Mouse (Mus musculus) left cerebral cortex, postnatal 4 days (tissue): ENCODE measurements around the gene Mapk9. TPM values are rescaled to one million over a fixed set of nuclear protein-coding genes. Genes with fewer than 3 reads are reported as not detected.

ENCODE experiments used
- DNase-seq: peaks from one replicate; pipeline ENCODE4 v3.0.0-alpha.2; 2022
- intact Hi-C: fragments of 180-260 bp; cut with DNase I; formaldehyde crosslinking; loops from one replicate; pipeline ENCODE4 v1.15.1; 2025
- total RNA-seq, 2 experiments: library from RNA; stranded (reverse); gene quantifications; 2 replicates each; pipeline ENCODE4 v1.2.3; 2021

The Mapk9 gene
- total RNA-seq, 2 experiments from 2014 or later, result 135 to 139 TPM

- intact Hi-C loops, result no loop called here
These were observed 8.7 kb upstream of the Mapk9 start for GRCm38 (mm10) chr11:49837717-49838407.

GRCm38 (mm10) chr11:49840666-49841065 lies 5.9 kb upstream of the Mapk9 start:
- no peak for DNase-seq
- intact Hi-C loops, result no loop called here

More at GRCm38 (mm10) chr11:49837717-49838407, 8.7 kb upstream of the Mapk9 start:
- DNase-seq, result no peak

- intact Hi-C loops, result no loop called here
- no peak for DNase-seq
These were observed 4.7 kb upstream of the Mapk9 start for GRCm38 (mm10) chr11:49841886-49842285.

GRCm38 (mm10) chr11:49842718-49843117 lies 3.8 kb upstream of the Mapk9 start:
- DNase-seq, result no peak
- intact Hi-C loops, result no loop called here

- intact Hi-C loops, result no loop called here
- no peak for DNase-seq
These were observed 2.2 kb upstream of the Mapk9 start for GRCm38 (mm10) chr11:49844311-49844710.

GRCm38 (mm10) chr11:49844969-49845368 lies 1.6 kb upstream of the Mapk9 start:
- intact Hi-C loops, result no loop called here

GRCm38 (mm10) chr11:49845958-49846357 lies 593 bp upstream of the Mapk9 start:
- DNase-seq, result peak; percentile 8
- intact Hi-C loops, result no loop called here

More at GRCm38 (mm10) chr11:49844969-49845368, 1.6 kb upstream of the Mapk9 start:
- DNase-seq, result peak; percentile 71

GRCm38 (mm10) chr11:49847071-49847810 lies 690 bp downstream of the Mapk9 start:
- peak; percentile 40 for DNase-seq
- intact Hi-C loops, result no loop called here

GRCm38 (mm10) chr11:49847811-49848078 lies 1.2 kb downstream of the Mapk9 start:
- DNase-seq, result no peak
- intact Hi-C loops, result no loop called here

- no peak for DNase-seq
- intact Hi-C loops, result no loop called here
These were observed 1.7 kb downstream of the Mapk9 start for GRCm38 (mm10) chr11:49848080-49848815.

- no peak for DNase-seq
- intact Hi-C loops, result no loop called here
These were observed 3.8 kb downstream of the Mapk9 start for GRCm38 (mm10) chr11:49850331-49850730.

GRCm38 (mm10) chr11:49855144-49855543 lies 8.6 kb downstream of the Mapk9 start:
- intact Hi-C loops, result no loop called here
- no peak for DNase-seq

GRCm38 (mm10) chr11:49861139-49861538 lies 14.6 kb downstream of the Mapk9 start:
- intact Hi-C loops, result no loop called here
- DNase-seq, result no peak

GRCm38 (mm10) chr11:49863926-49864325 lies 17.4 kb downstream of the Mapk9 start:
- no peak for DNase-seq

GRCm38 (mm10) chr11:49867320-49867719 lies 20.8 kb downstream of the Mapk9 start:
- DNase-seq, result no peak
- intact Hi-C loops, result no loop called here

More at GRCm38 (mm10) chr11:49863926-49864325, 17.4 kb downstream of the Mapk9 start:
- intact Hi-C loops, result no loop called here

GRCm38 (mm10) chr11:49869762-49870161 lies 23.2 kb downstream of the Mapk9 start:
- DNase-seq, result peak; percentile 42
- intact Hi-C loops, result loop anchor here (2.0 kb wide), 1 partner anchor 141 kb away; no protein-coding TSS in a partner anchor

- DNase-seq, result peak; percentile 69
- intact Hi-C loops, result no loop called here
These were observed 25.4 kb downstream of the Mapk9 start for GRCm38 (mm10) chr11:49871914-49872313.

- DNase-seq, result no peak
- intact Hi-C loops, result no loop called here
These were observed 26.2 kb downstream of the Mapk9 start for GRCm38 (mm10) chr11:49872779-49873178.

GRCm38 (mm10) chr11:49876948-49877817 lies 30.6 kb downstream of the Mapk9 start:
- intact Hi-C loops, result no loop called here
- DNase-seq, result peak; percentile 74

- no peak for DNase-seq
- intact Hi-C loops, result no loop called here
These were observed 33.5 kb downstream of the Mapk9 start for GRCm38 (mm10) chr11:49879950-49880642.
